Mouse (Mus musculus) forebrain, embryonic 16.5 days (tissue): ENCODE measurements at regions not wholly inside any gene's neighbourhood (a gene's known extent, or its start where the extent isn't known, plus 50 kb on each side); places are given as distances from the start of the nearest gene placed in this dataset.
A peak's percentile ranks its signal among the peaks of the same experiment; 100 is the strongest.

Experiments
- ATAC-seq: fragments of 200-750 bp; cut with Nextera tagmentation; 2 replicates; pipeline ENCODE4 v1.8.0; 2017; ENCODE audit warnings: mild to moderate bottlenecking, moderate library complexity
- H3K27ac ChIP-seq: fragments of 300-500 bp; sonication (generic); 2 replicates; pipeline ENCODE4 v1.5.1; 2014; ENCODE audit warnings: low read length, control low read depth
- H3K27me3 ChIP-seq: fragments of 300-500 bp; sonication (generic); replicated peaks from 2 replicates; pipeline ENCODE4 v1.6.1; 2014; ENCODE audit warnings: low read length; ENCODE audit not compliant: control insufficient read depth, insufficient read depth
- H3K36me3 ChIP-seq: fragments of 300-500 bp; sonication (generic); 2 replicates; pipeline ENCODE4 v1.6.1; 2014; ENCODE audit not compliant: control insufficient read depth, insufficient read depth
- H3K4me1 ChIP-seq: fragments of 300-500 bp; sonication (generic); replicated peaks from 2 replicates; pipeline ENCODE4 v1.6.1; 2014; ENCODE audit warnings: low read length; ENCODE audit not compliant: control insufficient read depth, insufficient read depth
- H3K4me2 ChIP-seq: fragments of 300-500 bp; sonication (generic); 2 replicates; pipeline ENCODE4 v1.6.1; 2014; ENCODE audit warnings: mild to moderate bottlenecking, low read length, control low read depth
- H3K4me3 ChIP-seq: fragments of 300-500 bp; sonication (generic); replicated peaks from 2 replicates; pipeline ENCODE4 v1.5.1; 2014; ENCODE audit warnings: mild to moderate bottlenecking, low read length, control low read depth
- H3K9ac ChIP-seq: fragments of 300-500 bp; sonication (generic); replicated peaks from 2 replicates; pipeline ENCODE4 v1.6.1; 2014; ENCODE audit warnings: low read depth, low read length, control low read depth
- H3K9me3 ChIP-seq: fragments of 300-500 bp; sonication (generic); 2 replicates; pipeline ENCODE4 v1.6.1; 2016; ENCODE audit warnings: low read length; ENCODE audit not compliant: control insufficient read depth
- WGBS: fragments of 180-500 bp; shearing (Covaris S2); extraction: QIAGEN DNeasy Blood & Tissue Kit; methylation state at CpG from one replicate; pipeline ENCODE4 v1.1.7; 2014; 5-methylcytosine and 5-hydroxymethylcytosine counted together

GRCm38 (mm10) chr16:42717828-42718412 lies 157.8 kb upstream of the Zbtb20 start:
- Histone ChIP-seq H3K27me3 (no peaks in the 10 kb centered on the region), H3K27ac (peak overlapping the region; percentile 88), H3K9ac (no peak overlapping the region; the same call in 1 of the 2 replicates), H3K4me2 (peak overlapping the region; percentile 33), H3K4me1 (peaks cover 16% of the 10 kb centered on the region), H3K4me3 (no peak overlapping the region), H3K9me3 (no peaks in the 10 kb centered on the region), H3K36me3 (no peaks in the 10 kb centered on the region)
- peak; percentile 92 for ATAC-seq
- WGBS = 35% methylated on average over 7 of the region's 7 CpGs

- Histone ChIP-seq H3K36me3 (no peaks in the 10 kb centered on the region), H3K4me3 (no peak overlapping the region), H3K9me3 (no peaks in the 10 kb centered on the region), H3K27me3 (no peaks in the 10 kb centered on the region), H3K9ac (no peak overlapping the region; the same call in 1 of the 2 replicates), H3K4me2 (peak overlapping the region; percentile 33), H3K4me1 (peaks cover 16% of the 10 kb centered on the region), H3K27ac (peak overlapping the region; percentile 88)
- 77% methylated on average over 8 of the region's 9 CpGs for WGBS
- ATAC-seq = peak; percentile 15; the same call in 1 of the 2 replicates
These were observed 158.4 kb upstream of the Zbtb20 start for GRCm38 (mm10) chr16:42717075-42717827.

- 45% methylated on average over 4 of the region's 4 CpGs for WGBS
- H3K4me2 ChIP-seq = no peak overlapping the region
- no peak overlapping the region for H3K9ac ChIP-seq
- H3K36me3 ChIP-seq = no peaks in the 10 kb centered on the region
- H3K4me3 ChIP-seq = no peak overlapping the region
- H3K27me3 ChIP-seq = no peaks in the 10 kb centered on the region
- no peaks in the 10 kb centered on the region for H3K4me1 ChIP-seq
- no peak overlapping the region for H3K27ac ChIP-seq
- no peak for ATAC-seq
- no peaks in the 10 kb centered on the region for H3K9me3 ChIP-seq
These were observed 173.0 kb upstream of the Zbtb20 start for GRCm38 (mm10) chr16:42702676-42703075.

- Histone ChIP-seq H3K36me3 (no peaks in the 10 kb centered on the region), H3K4me2 (no peak overlapping the region), H3K4me3 (no peak overlapping the region), H3K9me3 (0 out of 2 replicates have a peak, but pooled peaks cover 2% of the 10 kb centered on the region), H3K9ac (no peak overlapping the region), H3K4me1 (no peaks in the 10 kb centered on the region), H3K27me3 (no peaks in the 10 kb centered on the region), H3K27ac (no peak overlapping the region)
- ATAC-seq = no peak
- 87% methylated on average over 3 of the region's 3 CpGs for WGBS
These were observed 194.5 kb upstream of the Zbtb20 start for GRCm38 (mm10) chr16:42681196-42681595.

- Histone ChIP-seq H3K9me3 (no peaks in the 10 kb centered on the region), H3K4me3 (no peak overlapping the region), H3K36me3 (no peaks in the 10 kb centered on the region), H3K4me2 (no peak overlapping the region), H3K27ac (no peak overlapping the region), H3K9ac (no peak overlapping the region), H3K27me3 (no peaks in the 10 kb centered on the region), H3K4me1 (no peaks in the 10 kb centered on the region)
- 93% methylated on average over 5 of the region's 5 CpGs for WGBS
- no peak for ATAC-seq
These were observed 198.5 kb upstream of the Zbtb20 start for GRCm38 (mm10) chr16:42677211-42677610.

GRCm38 (mm10) chr16:42676406-42677075 lies 199.1 kb upstream of the Zbtb20 start:
- Histone ChIP-seq H3K9me3 (no peaks in the 10 kb centered on the region), H3K9ac (no peak overlapping the region), H3K27ac (no peak overlapping the region), H3K4me1 (no peaks in the 10 kb centered on the region), H3K36me3 (no peaks in the 10 kb centered on the region), H3K4me3 (no peak overlapping the region), H3K4me2 (no peak overlapping the region), H3K27me3 (no peaks in the 10 kb centered on the region)
- no peak for ATAC-seq
- WGBS = 84% methylated on average over 5 of the region's 5 CpGs

GRCm38 (mm10) chr16:42675031-42675430 lies 200.7 kb upstream of the Zbtb20 start:
- Histone ChIP-seq H3K4me2 (no peak overlapping the region), H3K9ac (no peak overlapping the region), H3K27ac (no peak overlapping the region), H3K4me3 (no peak overlapping the region), H3K4me1 (no peaks in the 10 kb centered on the region), H3K27me3 (no peaks in the 10 kb centered on the region), H3K36me3 (no peaks in the 10 kb centered on the region), H3K9me3 (no peaks in the 10 kb centered on the region)
- WGBS = 91% methylated on average over 3 of the region's 3 CpGs
- ATAC-seq = no peak

- no peak overlapping the region for H3K4me2 ChIP-seq
- WGBS = 27% methylated on average over 3 of the region's 3 CpGs
- no peaks in the 10 kb centered on the region for H3K9me3 ChIP-seq
- no peaks in the 10 kb centered on the region for H3K27me3 ChIP-seq
- H3K4me1 ChIP-seq = no peaks in the 10 kb centered on the region
- no peaks in the 10 kb centered on the region for H3K36me3 ChIP-seq
- H3K9ac ChIP-seq = no peak overlapping the region
- peak; percentile 75 for ATAC-seq
- H3K4me3 ChIP-seq = no peak overlapping the region
- H3K27ac ChIP-seq = no peak overlapping the region
These were observed 209.1 kb upstream of the Zbtb20 start for GRCm38 (mm10) chr16:42666601-42667000.

- Histone ChIP-seq H3K4me3 (no peak overlapping the region), H3K9me3 (no peaks in the 10 kb centered on the region)
These were observed 223.6 kb upstream of the Zbtb20 start for GRCm38 (mm10) chr16:42651904-42652732.

More at GRCm38 (mm10) chr16:42651904-42652732, 223.6 kb upstream of the Zbtb20 start:
- no peaks in the 10 kb centered on the region for H3K4me1 ChIP-seq
- H3K27ac ChIP-seq = no peak overlapping the region
- 77% methylated on average over 10 of the region's 10 CpGs for WGBS
- H3K27me3 ChIP-seq = no peaks in the 10 kb centered on the region
- no peak for ATAC-seq
- H3K9ac ChIP-seq = no peak overlapping the region
- no peaks in the 10 kb centered on the region for H3K36me3 ChIP-seq
- H3K4me2 ChIP-seq = no peak overlapping the region
